Mouse (Mus musculus) kidney, embryonic 16.5 days (tissue): ENCODE measurements around the gene Hnrnpa3. TPM values are rescaled to one million over a fixed set of nuclear protein-coding genes. Genes with fewer than 3 reads are reported as not detected.
A peak's percentile ranks its signal among the peaks of the same experiment; 100 is the strongest.
"Not testable (repeated sequence)": the region's sequence is repeated elsewhere in the genome, so short reads cannot be mapped to it uniquely, and the experiment has no call there.

Experiments used
- ATAC-seq: fragments of 200-750 bp; cut with Nextera tagmentation; 2 replicates; pipeline ENCODE4 v1.8.0; 2017; ENCODE audit warnings: moderate TSS enrichment; ENCODE audit not compliant: low FRiP score, low TSS enrichment
- H3K27ac ChIP-seq: fragments of 300-500 bp; sonication (generic); 2 replicates; pipeline ENCODE4 v1.5.1; 2014; ENCODE audit warnings: low read length
- H3K27me3 ChIP-seq: fragments of 300-500 bp; sonication (generic); 2 replicates; pipeline ENCODE4 v1.6.1; 2014; ENCODE audit warnings: low read length, control low read depth, mixed read lengths; ENCODE audit not compliant: insufficient read depth
- H3K36me3 ChIP-seq: fragments of 300-500 bp; sonication (generic); 2 replicates; pipeline ENCODE4 v1.6.1; 2014; ENCODE audit warnings: low read length, control low read depth, mixed read lengths; ENCODE audit not compliant: insufficient read depth
- H3K4me1 ChIP-seq: fragments of 300-500 bp; sonication (generic); 2 replicates; pipeline ENCODE4 v1.6.1; 2014; ENCODE audit warnings: low read length, control low read depth, mixed read lengths; ENCODE audit not compliant: insufficient read depth
- H3K4me2 ChIP-seq: fragments of 300-500 bp; sonication (generic); replicated peaks from 2 replicates; pipeline ENCODE4 v1.6.1; 2014; ENCODE audit warnings: low read depth, low read length
- H3K4me3 ChIP-seq: fragments of 300-500 bp; sonication (generic); 2 replicates; pipeline ENCODE4 v1.5.1; 2014; ENCODE audit warnings: mild to moderate bottlenecking, low read length
- H3K9ac ChIP-seq: fragments of 300-500 bp; sonication (generic); replicated peaks from 2 replicates; pipeline ENCODE4 v1.6.1; 2014; ENCODE audit warnings: low read length
- H3K9me3 ChIP-seq: fragments of 300-500 bp; sonication (generic); 2 replicates; pipeline ENCODE4 v1.6.1; 2016; ENCODE audit warnings: low read length, control low read depth
- WGBS: fragments of 180-500 bp; shearing (Covaris S2); extraction: QIAGEN DNeasy Blood & Tissue Kit; methylation state at CpG from one replicate; pipeline ENCODE4 v1.1.7; 2014; 5-methylcytosine and 5-hydroxymethylcytosine counted together
- polyA plus RNA-seq: library from polyadenylated mRNA; unstranded; fragments of >200 nt; fragmentation: Nextera tagmentation; extraction: Ambion mirVana; gene quantifications from 2 replicates; pipeline ENCODE4 v1.2.1, GENCODE M21; 2015

Hnrnpa3 gene
- 281 and 293 TPM in 2 replicates for polyA plus RNA-seq

- peak within 1 kb of the TSS; percentile 100 for H3K27ac ChIP-seq
- H3K9ac ChIP-seq: peak within 1 kb of the TSS; percentile 100
- H3K9me3 ChIP-seq: no peaks in the 10 kb centered on the region
- ATAC-seq: peak; percentile 96
- peak within 1 kb of the TSS; percentile 93 for H3K4me2 ChIP-seq
- peaks cover 33% of the 10 kb centered on the region for H3K4me1 ChIP-seq
- peaks cover 15% of the 10 kb centered on the region for H3K36me3 ChIP-seq
- under 1% methylated on average over 69 of the region's 102 CpGs for WGBS
- no peaks in the 10 kb centered on the region for H3K27me3 ChIP-seq
- H3K4me3 ChIP-seq: peak within 1 kb of the TSS; percentile 98
Measured at GRCm38 (mm10) chr2:75658727-75659628, at the start of gene Hnrnpa3. Hnrnpa3 (plus strand) TSS chr2:75659261.

GRCm38 (mm10) chr2:75609971-75610370 lies 49.1 kb upstream of the Hnrnpa3 start:
- Histone ChIP-seq H3K27me3 (no peaks in the 10 kb centered on the region), H3K36me3 (no peaks in the 10 kb centered on the region), H3K4me2 (peak overlapping the region; percentile 47), H3K4me3 (peak overlapping the region; percentile 25), H3K27ac (peak overlapping the region; percentile 49), H3K4me1 (peaks cover 51% of the 10 kb centered on the region), H3K9me3 (no peaks in the 10 kb centered on the region), H3K9ac (peak overlapping the region; percentile 48)
- WGBS: 67% methylated on average over 15 of the region's 15 CpGs
- no peak for ATAC-seq

GRCm38 (mm10) chr2:75610602-75611001 lies 48.5 kb upstream of the Hnrnpa3 start:
- H3K27me3 ChIP-seq, H3K27ac ChIP-seq, H3K36me3 ChIP-seq, H3K4me3 ChIP-seq, H3K9ac ChIP-seq, ATAC-seq, H3K4me2 ChIP-seq, H3K9me3 ChIP-seq: not testable (repeated sequence)
- H3K4me1 ChIP-seq: peaks cover 51% of the 10 kb centered on the region
- WGBS: 86% methylated on average over 7 of the region's 7 CpGs

- Histone ChIP-seq H3K9me3 (no peaks in the 10 kb centered on the region), H3K27ac (no peak overlapping the region), H3K36me3 (no peaks in the 10 kb centered on the region), H3K4me2 (no peak overlapping the region), H3K27me3 (no peaks in the 10 kb centered on the region), H3K9ac (no peak overlapping the region), H3K4me3 (no peak overlapping the region), H3K4me1 (peaks cover 49% of the 10 kb centered on the region)
- no peak for ATAC-seq
- WGBS: 71% methylated on average over 15 of the region's 15 CpGs
Measured at GRCm38 (mm10) chr2:75611041-75611805, 47.8 kb upstream of the Hnrnpa3 start.

- Histone ChIP-seq H3K4me3 (no peak overlapping the region), H3K27me3 (no peaks in the 10 kb centered on the region), H3K27ac (no peak overlapping the region), H3K4me1 (peaks cover 43% of the 10 kb centered on the region), H3K9ac (no peak overlapping the region), H3K4me2 (no peak overlapping the region), H3K36me3 (no peaks in the 10 kb centered on the region), H3K9me3 (no peaks in the 10 kb centered on the region)
- 79% methylated on average over 2 of the region's 2 CpGs for WGBS
- no peak for ATAC-seq
Measured at GRCm38 (mm10) chr2:75612006-75612405, 47.1 kb upstream of the Hnrnpa3 start.

GRCm38 (mm10) chr2:75612981-75613567 lies 46.0 kb upstream of the Hnrnpa3 start:
- no peaks in the 10 kb centered on the region for H3K36me3 ChIP-seq
- 0 out of 2 replicates have a peak overlapping the region, but pooled peaks have one; percentile 4 for H3K4me3 ChIP-seq
- peaks cover 37% of the 10 kb centered on the region for H3K4me1 ChIP-seq
- H3K4me2 ChIP-seq: peak overlapping the region; percentile 44
- no peaks in the 10 kb centered on the region for H3K9me3 ChIP-seq
- peak overlapping the region; percentile 91 for H3K27ac ChIP-seq
- H3K27me3 ChIP-seq: no peaks in the 10 kb centered on the region
- 4% methylated on average over 14 of the region's 14 CpGs for WGBS
- peak overlapping the region; percentile 50 for H3K9ac ChIP-seq
- peak; percentile 72 for ATAC-seq

- no peak overlapping the region for H3K4me2 ChIP-seq
- H3K4me1 ChIP-seq: peaks cover 24% of the 10 kb centered on the region
- no peak overlapping the region for H3K27ac ChIP-seq
- no peaks in the 10 kb centered on the region for H3K27me3 ChIP-seq
- no peak overlapping the region for H3K4me3 ChIP-seq
- H3K9ac ChIP-seq: no peak overlapping the region
- H3K36me3 ChIP-seq: no peaks in the 10 kb centered on the region
- WGBS: 93% methylated on average over 6 of the region's 6 CpGs
- ATAC-seq: no peak
- H3K9me3 ChIP-seq: no peaks in the 10 kb centered on the region
Measured at GRCm38 (mm10) chr2:75614577-75614976, 44.5 kb upstream of the Hnrnpa3 start.

- H3K36me3 ChIP-seq: no peaks in the 10 kb centered on the region
- H3K27me3 ChIP-seq: no peaks in the 10 kb centered on the region
- WGBS: 92% methylated on average over 8 of the region's 8 CpGs
- no peak overlapping the region for H3K9ac ChIP-seq
- H3K27ac ChIP-seq: no peak overlapping the region
- H3K4me2 ChIP-seq: no peak overlapping the region
- H3K9me3 ChIP-seq: no peaks in the 10 kb centered on the region
- peaks cover 18% of the 10 kb centered on the region for H3K4me1 ChIP-seq
- ATAC-seq: no peak
- no peak overlapping the region for H3K4me3 ChIP-seq
Measured at GRCm38 (mm10) chr2:75616911-75617310, 42.1 kb upstream of the Hnrnpa3 start.

- H3K27ac ChIP-seq: peak overlapping the region; percentile 61
- peaks cover 2% of the 10 kb centered on the region for H3K4me1 ChIP-seq
- no peaks in the 10 kb centered on the region for H3K9me3 ChIP-seq
- H3K27me3 ChIP-seq: no peaks in the 10 kb centered on the region
- no peak overlapping the region for H3K4me3 ChIP-seq
- no peaks in the 10 kb centered on the region for H3K36me3 ChIP-seq
- no peak for ATAC-seq
- no peak overlapping the region for H3K4me2 ChIP-seq
- 41% methylated on average over 6 of the region's 6 CpGs for WGBS
- H3K9ac ChIP-seq: no peak overlapping the region; the same call in 1 of the 2 replicates
Measured at GRCm38 (mm10) chr2:75618712-75619111, 40.3 kb upstream of the Hnrnpa3 start.
